Comparison of ENCODE assay signal across 13 mouse cellular contexts in the genomic region with DNA sequence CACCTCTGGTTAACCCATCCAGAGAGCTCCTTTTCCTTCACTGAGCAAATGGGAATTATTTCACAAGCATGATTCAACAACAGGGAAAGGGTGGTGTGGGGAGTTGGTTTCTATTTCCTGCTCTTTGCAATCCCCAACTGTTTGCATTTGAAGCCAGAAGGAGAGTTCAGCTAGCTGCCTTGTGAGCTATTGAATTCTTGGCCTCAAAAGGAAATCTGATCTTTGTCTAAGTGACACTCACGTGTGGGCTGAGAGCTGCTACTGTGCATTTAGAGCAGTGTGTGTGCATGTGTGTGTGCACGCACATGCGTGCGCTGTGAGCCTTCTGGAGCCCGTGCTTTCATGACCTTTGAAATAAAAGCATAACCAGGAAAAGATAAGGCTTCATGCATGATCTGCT.
DNase-seq lines count a peak whose midpoint lies in the region; ATAC-seq and TF ChIP-seq lines count a peak whose summit lies in the region.
"Had no signal": no experiment of that assay in that cellular context is flagged by ENCODE, and none has a peak within 500 bp of the region (broad histone marks: within the 10 kb centered on the region; RNA-seq: fewer than 3 reads in every experiment).

No protein-coding gene starts in this region.

- H3K9me3 ChIP-seq in kidney, postnatal 0 days (replicated peaks; ENCODE audit: low read length) = no peaks in the 10 kb centered on the region
- H3K9me3 ChIP-seq in embryonic facial prominence, embryonic 10.5 days = no peaks in the 10 kb centered on the region
- no peaks in the 10 kb centered on the region for H3K9me3 ChIP-seq in lung, embryonic 16.5 days (ENCODE audit: control insufficient read depth, low read length)
- H3K9me3 ChIP-seq: neural tube, embryonic 15.5 days had no signal

- no peak for TF ChIP-seq POLR2A in cerebellum, adult 2 months (IDR thresholded peaks at IDR 0.05; ENCODE audit: borderline replicate concordance, insufficient read depth, low read length)

- H3K9ac ChIP-seq in kidney, postnatal 0 days (ENCODE audit: low read depth, low read length) = no peak overlapping the region
- H3K9ac ChIP-seq in lung, embryonic 16.5 days (ENCODE audit: low read length) = no peak overlapping the region
- H3K9ac ChIP-seq: neural tube, embryonic 15.5 days had no signal

- H3K4me2 ChIP-seq in kidney, postnatal 0 days (ENCODE audit: low read length) = no peak overlapping the region
- no peak overlapping the region for H3K4me2 ChIP-seq in lung, embryonic 16.5 days (ENCODE audit: low read depth, low read length)
- H3K4me2 ChIP-seq: neural tube, embryonic 15.5 days had no signal

- no peaks in the 10 kb centered on the region for H3K4me1 ChIP-seq in kidney, postnatal 0 days (replicated peaks; ENCODE audit: insufficient read depth, low read length)
- H3K4me1 ChIP-seq in embryonic facial prominence, embryonic 10.5 days = peaks cover 18% of the 10 kb centered on the region
- H3K4me1 ChIP-seq in lung, embryonic 16.5 days (replicated peaks; ENCODE audit: control insufficient read depth, insufficient read depth, low read length) = peaks cover 5% of the 10 kb centered on the region
- H3K4me1 ChIP-seq in cerebellum, adult 2 months (ENCODE audit: control insufficient read depth, insufficient read depth, low read length) = no peaks in the 10 kb centered on the region
- H3K4me1 ChIP-seq: neural tube, embryonic 15.5 days had no signal

- WGBS in kidney, postnatal 0 days = 37% methylated on average over 5 of the region's 5 CpGs
- 67% methylated on average over 5 of the region's 5 CpGs for WGBS in embryonic facial prominence, embryonic 10.5 days
- WGBS in lung, embryonic 16.5 days = 43% methylated on average over 5 of the region's 5 CpGs
- 81% methylated on average over 5 of the region's 5 CpGs for WGBS in cerebellum, adult 2 months

- H3K27ac ChIP-seq in kidney, postnatal 0 days = no peak overlapping the region
- peak overlapping the region; percentile 11; the same call in 1 of the 2 replicates for H3K27ac ChIP-seq in embryonic facial prominence, embryonic 10.5 days (replicated peaks)
- peak overlapping the region; percentile 53 for H3K27ac ChIP-seq in lung, embryonic 16.5 days (ENCODE audit: low read length)
- H3K27ac ChIP-seq in cerebellum, adult 2 months (ENCODE audit: insufficient read depth, low read length) = no peak overlapping the region
- H3K27ac ChIP-seq: neural tube, embryonic 15.5 days had no signal

- no peak for ATAC-seq in kidney, postnatal 0 days (replicated peaks; ENCODE audit: low FRiP score, low read depth)
- peak; percentile 88 for ATAC-seq in lung, embryonic 16.5 days (ENCODE audit: low read depth)
- no peak for ATAC-seq in megakaryocyte progenitor cell, adult 5-6 weeks (replicated peaks; ENCODE audit: poor library complexity)

- no peak overlapping the region for H3K4me3 ChIP-seq in kidney, postnatal 0 days (replicated peaks; ENCODE audit: low read depth, low read length)
- no peak overlapping the region for H3K4me3 ChIP-seq in embryonic facial prominence, embryonic 10.5 days
- no peak overlapping the region for H3K4me3 ChIP-seq in lung, embryonic 16.5 days (ENCODE audit: low read length)
- H3K4me3 ChIP-seq in cerebellum, adult 2 months (replicated peaks; ENCODE audit: insufficient read depth, low read depth, low read length) = no peak overlapping the region
- H3K4me3 ChIP-seq: neural tube, embryonic 15.5 days had no signal

- peak; percentile 37 to 59 for DNase-seq in frontal cortex, adult 2 months (ENCODE audit: extremely low spot score in 1 of 2, low spot score in 1 of 2)
- DNase-seq in frontal cortex, postnatal 25 days (ENCODE audit: low spot score in 2 of 2) = no peak
- peak; percentile 70 for DNase-seq in kidney, postnatal 0 days (ENCODE audit: low spot score)
- no peak for DNase-seq in kidney, postnatal 36 days
- no peak for DNase-seq in embryonic facial prominence, embryonic 10.5 days (ENCODE audit: low spot score)
- DNase-seq in cerebellum, adult 2 months = no peak
- DNase-seq: adrenal gland, postnatal 25 days; cerebellum, adult 9-10 months; midbrain, embryonic 14.5 days; thymus, postnatal 36 days had no signal

- TF ChIP-seq CTCF in kidney, postnatal 0 days (IDR thresholded peaks at IDR 0.05; ENCODE audit: low read depth) = no peak
- no peak for TF ChIP-seq CTCF in cerebellum, adult 2 months (IDR thresholded peaks at IDR 0.05; ENCODE audit: borderline replicate concordance, insufficient read depth, low read depth, low read length)

- no peaks in the 10 kb centered on the region for H3K36me3 ChIP-seq in kidney, postnatal 0 days (ENCODE audit: insufficient read depth, low read length)
- no peaks in the 10 kb centered on the region for H3K36me3 ChIP-seq in embryonic facial prominence, embryonic 10.5 days (replicated peaks)
- H3K36me3 ChIP-seq in lung, embryonic 16.5 days (ENCODE audit: control insufficient read depth, insufficient read depth, low read length) = no peaks in the 10 kb centered on the region
- H3K36me3 ChIP-seq: neural tube, embryonic 15.5 days had no signal

- no peaks in the 10 kb centered on the region for H3K27me3 ChIP-seq in kidney, postnatal 0 days (ENCODE audit: insufficient read depth, low read length)
- H3K27me3 ChIP-seq in embryonic facial prominence, embryonic 10.5 days (replicated peaks; ENCODE audit: low read depth, poor library complexity, severe bottlenecking) = no peaks in the 10 kb centered on the region
- H3K27me3 ChIP-seq in lung, embryonic 16.5 days (ENCODE audit: control insufficient read depth, insufficient read depth, low read depth, low read length) = no peaks in the 10 kb centered on the region
- H3K27me3 ChIP-seq in cerebellum, adult 2 months (ENCODE audit: control insufficient read depth, insufficient read depth, low read length) = no peaks in the 10 kb centered on the region
- H3K27me3 ChIP-seq: neural tube, embryonic 15.5 days had no signal

Comparison
In these comparisons a context has a peak if more than half of its experiments do, and no peak if none do; other contexts are left out.
1. DNase-seq: peak in frontal cortex, adult 2 months (2 of 2) and kidney, postnatal 0 days (single experiment); none in frontal cortex, postnatal 25 days (0 of 2), kidney, postnatal 36 days (0 of 2), embryonic facial prominence, embryonic 10.5 days (single experiment) and cerebellum, adult 2 months (0 of 2).
2. H3K27ac ChIP-seq: peak in embryonic facial prominence, embryonic 10.5 days (single experiment) and lung, embryonic 16.5 days (single experiment); none in kidney, postnatal 0 days (single experiment) and cerebellum, adult 2 months (single experiment).